Mouse (Mus musculus) cerebellum, adult 11 months (tissue): ENCODE measurements around the gene Lrrc56.
"Not testable (repeated sequence)": the region's sequence is repeated elsewhere in the genome, so short reads cannot be mapped to it uniquely, and the experiment has no call there.

Source experiments
- DNase-seq: peaks from one replicate; pipeline ENCODE4 v3.0.0; 2022

Gene Lrrc56

GRCm38 (mm10) chr7:141218141-141218540 is 24.2 kb downstream of the Lrrc56 start:
- no peak for DNase-seq

- DNase-seq = no peak
These were observed 24.7 kb downstream of the Lrrc56 start for GRCm38 (mm10) chr7:141218557-141219133.

- no peak for DNase-seq
These were observed 25.7 kb downstream of the Lrrc56 start for GRCm38 (mm10) chr7:141219558-141220099.

GRCm38 (mm10) chr7:141220377-141220776 is 26.4 kb downstream of the Lrrc56 start:
- DNase-seq = no peak

GRCm38 (mm10) chr7:141221249-141222125 is 27.5 kb downstream of the Lrrc56 start:
- peak; percentile 88 for DNase-seq

GRCm38 (mm10) chr7:141222126-141222467 is 28.1 kb downstream of the Lrrc56 start:
- DNase-seq = no peak

- DNase-seq = no peak
These were observed 28.8 kb downstream of the Lrrc56 start for GRCm38 (mm10) chr7:141222696-141223215.

- DNase-seq = no peak
These were observed 32.6 kb downstream of the Lrrc56 start for GRCm38 (mm10) chr7:141226535-141226934.

- no peak for DNase-seq
These were observed 33.8 kb downstream of the Lrrc56 start for GRCm38 (mm10) chr7:141227796-141228195.

- peak; percentile 91 for DNase-seq
These were observed 34.5 kb downstream of the Lrrc56 start, which contains the start of gene Phrf1 for GRCm38 (mm10) chr7:141228279-141229067. TSS of gene Phrf1 (plus strand) at chr7:141228784.

GRCm38 (mm10) chr7:141229702-141230101 is 35.7 kb downstream of the Lrrc56 start:
- no peak for DNase-seq

- DNase-seq = no peak
These were observed 36.6 kb downstream of the Lrrc56 start for GRCm38 (mm10) chr7:141230570-141230969.

GRCm38 (mm10) chr7:141231111-141231510 is 37.2 kb downstream of the Lrrc56 start:
- no peak for DNase-seq

GRCm38 (mm10) chr7:141231551-141231950 is 37.6 kb downstream of the Lrrc56 start:
- no peak for DNase-seq

GRCm38 (mm10) chr7:141250486-141250885 is 56.5 kb downstream of the Lrrc56 start:
- DNase-seq = not testable (repeated sequence)

GRCm38 (mm10) chr7:141256159-141256558 is 62.2 kb downstream of the Lrrc56 start:
- no peak for DNase-seq
